ENCODE assay signal across 1 mouse cellular context in genomic region chr9:79947973-79948372, GRCm38 (mm10).
TF ChIP-seq lines count a peak whose summit lies in the region.

No protein-coding gene starts in this region.

TF ChIP-seq in MEL, 35 proteins besides CTCF, POLR2A, EP300 and RAD21 (continued from another document):
- TF ChIP-seq USF1 (IDR thresholded peaks at IDR 0.05; ENCODE audit: low read depth, low read length) (peak; percentile 90), MAZ (IDR thresholded peaks at IDR 0.05; ENCODE audit: low read depth, low read length) (no peak)
